Mouse (Mus musculus): ENCODE measurements around the gene Mcrip1. TPM values are rescaled to one million over a fixed set of nuclear protein-coding genes. Genes with fewer than 3 reads are reported as not detected.

The Mcrip1 gene
- polyA plus RNA-seq, 1 experiment from 2014 or later: 232 TPM

GRCm38 (mm10) chr11:120509940-120510339 is 39.6 kb downstream of the Mcrip1 start:
- Histone ChIP-seq H3K27me3 (ENCODE audit: insufficient read depth, low read length) (no peaks in the 10 kb centered on the region), H3K4me3 (ENCODE audit: low read length) (no peak overlapping the region; the same call in 1 of the 2 replicates), H3K9me3 (ENCODE audit: low read length) (no peaks in the 10 kb centered on the region), H3K4me2 (replicated peaks; ENCODE audit: low read depth, low read length) (peak overlapping the region; percentile 51; the same call in 1 of the 2 replicates), H3K4me1 (ENCODE audit: insufficient read depth, low read length) (peaks cover 16% of the 10 kb centered on the region; the same call in 1 of the 2 replicates), H3K27ac (ENCODE audit: low read length) (no peak overlapping the region), H3K9ac (replicated peaks; ENCODE audit: low read length) (no peak overlapping the region), H3K36me3 (ENCODE audit: insufficient read depth, low read length) (no peaks in the 10 kb centered on the region)
- ATAC-seq (ENCODE audit: low FRiP score, low TSS enrichment): no peak
- 49% methylated on average over 4 of the region's 4 CpGs for WGBS

- Histone ChIP-seq H3K4me1 (ENCODE audit: insufficient read depth, low read length) (peaks cover 16% of the 10 kb centered on the region; the same call in 1 of the 2 replicates), H3K36me3 (ENCODE audit: insufficient read depth, low read length) (no peaks in the 10 kb centered on the region), H3K27me3 (ENCODE audit: insufficient read depth, low read length) (no peaks in the 10 kb centered on the region), H3K4me2 (replicated peaks; ENCODE audit: low read depth, low read length) (no peak overlapping the region), H3K9ac (replicated peaks; ENCODE audit: low read length) (no peak overlapping the region), H3K27ac (ENCODE audit: low read length) (no peak overlapping the region), H3K9me3 (ENCODE audit: low read length) (no peaks in the 10 kb centered on the region), H3K4me3 (ENCODE audit: low read length) (no peak overlapping the region)
- ATAC-seq (ENCODE audit: low FRiP score, low TSS enrichment): no peak
- 82% methylated on average over 9 of the region's 9 CpGs for WGBS
Measured at GRCm38 (mm10) chr11:120508290-120508870, 41.1 kb downstream of the Mcrip1 start.

- no peak for ATAC-seq (ENCODE audit: low FRiP score, low TSS enrichment)
- 67% methylated on average over 13 of the region's 13 CpGs for WGBS
- Histone ChIP-seq H3K27me3 (ENCODE audit: insufficient read depth, low read length) (no peaks in the 10 kb centered on the region), H3K27ac (ENCODE audit: low read length) (peak overlapping the region; percentile 5; the same call in 1 of the 2 replicates), H3K4me3 (ENCODE audit: low read length) (no peak overlapping the region), H3K9me3 (ENCODE audit: low read length) (no peaks in the 10 kb centered on the region), H3K36me3 (ENCODE audit: insufficient read depth, low read length) (no peaks in the 10 kb centered on the region), H3K4me2 (replicated peaks; ENCODE audit: low read depth, low read length) (no peak overlapping the region), H3K9ac (replicated peaks; ENCODE audit: low read length) (no peak overlapping the region), H3K4me1 (ENCODE audit: insufficient read depth, low read length) (peaks cover 10% of the 10 kb centered on the region; the same call in 1 of the 2 replicates)
Measured at GRCm38 (mm10) chr11:120507611-120508289, 41.8 kb downstream of the Mcrip1 start.

- no peak overlapping the region for H3K9ac ChIP-seq (replicated peaks; ENCODE audit: low read length)
- H3K4me2 ChIP-seq (replicated peaks; ENCODE audit: low read depth, low read length): no peak overlapping the region
- peak; percentile 74 for ATAC-seq (ENCODE audit: low FRiP score, low TSS enrichment)
- H3K27me3 ChIP-seq (ENCODE audit: insufficient read depth, low read length): no peaks in the 10 kb centered on the region
- no peaks in the 10 kb centered on the region for H3K36me3 ChIP-seq (ENCODE audit: insufficient read depth, low read length)
- H3K27ac ChIP-seq (ENCODE audit: low read length): no peak overlapping the region
- WGBS: 60% methylated on average over 4 of the region's 4 CpGs
- no peak overlapping the region for H3K4me3 ChIP-seq (ENCODE audit: low read length)
- H3K4me1 ChIP-seq (ENCODE audit: insufficient read depth, low read length): peaks cover 8% of the 10 kb centered on the region; the same call in 1 of the 2 replicates
- H3K9me3 ChIP-seq (ENCODE audit: low read length): no peaks in the 10 kb centered on the region
Measured at GRCm38 (mm10) chr11:120506899-120507298, 42.6 kb downstream of the Mcrip1 start.

DNA sequence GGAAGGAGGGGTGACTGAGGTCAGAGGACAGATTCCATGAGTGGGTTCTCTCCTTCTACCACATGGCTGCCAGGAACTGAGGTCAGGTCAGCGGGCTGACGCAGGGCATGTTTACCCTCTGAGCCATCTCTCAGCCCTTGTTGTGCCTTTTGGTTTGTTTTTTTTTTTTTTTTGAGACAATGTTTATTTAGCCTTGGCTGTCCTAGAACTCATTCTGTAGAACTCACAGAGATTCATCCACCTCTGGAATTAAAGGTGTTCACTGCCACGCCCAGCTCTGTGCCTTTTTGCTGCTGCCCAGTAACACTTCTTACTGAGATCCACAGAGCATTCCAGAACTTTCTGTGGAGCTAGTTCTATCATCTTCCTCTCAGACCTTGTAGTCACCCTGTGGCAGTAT is 43.9 kb downstream of the Mcrip1 start:
- Histone ChIP-seq H3K27ac (ENCODE audit: low read length) (no peak overlapping the region), H3K36me3 (ENCODE audit: insufficient read depth, low read length) (no peaks in the 10 kb centered on the region), H3K4me1 (ENCODE audit: insufficient read depth, low read length) (peaks cover 6% of the 10 kb centered on the region; the same call in 1 of the 2 replicates), H3K27me3 (ENCODE audit: insufficient read depth, low read length) (no peaks in the 10 kb centered on the region), H3K9ac (replicated peaks; ENCODE audit: low read length) (no peak overlapping the region), H3K4me2 (replicated peaks; ENCODE audit: low read depth, low read length) (no peak overlapping the region), H3K9me3 (ENCODE audit: low read length) (no peaks in the 10 kb centered on the region), H3K4me3 (ENCODE audit: low read length) (no peak overlapping the region)
- 83% methylated on average over 3 of the region's 3 CpGs for WGBS
- no peak for ATAC-seq (ENCODE audit: low FRiP score, low TSS enrichment)

DNA sequence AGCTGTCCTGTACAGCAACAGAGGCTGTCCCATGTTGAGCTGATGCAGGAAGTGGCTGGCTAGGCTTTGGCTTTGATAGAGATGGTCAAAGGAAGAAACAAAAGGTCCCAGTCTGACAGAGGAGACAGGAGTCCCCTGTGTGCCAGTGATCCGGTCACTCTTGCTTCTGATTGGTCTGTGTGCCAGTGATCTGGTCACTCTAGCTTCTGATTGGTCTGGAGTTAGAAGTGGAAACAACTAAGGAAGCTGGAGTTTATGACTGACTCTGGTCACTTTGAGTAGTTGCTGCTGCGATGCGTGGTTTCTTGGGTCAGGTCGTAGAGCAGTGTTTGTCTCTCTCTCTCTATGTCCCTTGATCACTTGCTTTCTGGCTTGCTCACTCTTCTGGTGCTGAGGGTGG is 47.8 kb downstream of the Mcrip1 start:
- WGBS: 79% methylated on average over 4 of the region's 4 CpGs
- Histone ChIP-seq H3K27ac (ENCODE audit: low read length) (no peak overlapping the region), H3K9ac (replicated peaks; ENCODE audit: low read length) (no peak overlapping the region), H3K4me3 (ENCODE audit: low read length) (no peak overlapping the region), H3K36me3 (ENCODE audit: insufficient read depth, low read length) (peaks cover 17% of the 10 kb centered on the region), H3K27me3 (ENCODE audit: insufficient read depth, low read length) (no peaks in the 10 kb centered on the region), H3K9me3 (ENCODE audit: low read length) (no peaks in the 10 kb centered on the region), H3K4me1 (ENCODE audit: insufficient read depth, low read length) (peaks cover 5% of the 10 kb centered on the region; the same call in 1 of the 2 replicates), H3K4me2 (replicated peaks; ENCODE audit: low read depth, low read length) (no peak overlapping the region)
- no peak for ATAC-seq (ENCODE audit: low FRiP score, low TSS enrichment)

- no peak overlapping the region for H3K9ac ChIP-seq (replicated peaks; ENCODE audit: low read length)
- ATAC-seq (ENCODE audit: low FRiP score, low TSS enrichment): no peak
- H3K36me3 ChIP-seq (ENCODE audit: insufficient read depth, low read length): peaks cover 23% of the 10 kb centered on the region
- H3K4me3 ChIP-seq (ENCODE audit: low read length): no peak overlapping the region
- no peak overlapping the region for H3K4me2 ChIP-seq (replicated peaks; ENCODE audit: low read depth, low read length)
- peaks cover 5% of the 10 kb centered on the region; the same call in 1 of the 2 replicates for H3K4me1 ChIP-seq (ENCODE audit: insufficient read depth, low read length)
- no peaks in the 10 kb centered on the region for H3K27me3 ChIP-seq (ENCODE audit: insufficient read depth, low read length)
- H3K27ac ChIP-seq (ENCODE audit: low read length): no peak overlapping the region; the same call in 1 of the 2 replicates
- no peaks in the 10 kb centered on the region for H3K9me3 ChIP-seq (ENCODE audit: low read length)
- 59% methylated on average over 6 of the region's 6 CpGs for WGBS
Measured at GRCm38 (mm10) chr11:120501018-120501417, 48.5 kb downstream of the Mcrip1 start.

GRCm38 (mm10) chr11:120500357-120500756 is 49.2 kb downstream of the Mcrip1 start:
- Histone ChIP-seq H3K27me3 (ENCODE audit: insufficient read depth, low read length) (no peaks in the 10 kb centered on the region), H3K4me2 (replicated peaks; ENCODE audit: low read depth, low read length) (no peak overlapping the region), H3K4me1 (ENCODE audit: insufficient read depth, low read length) (peaks cover 5% of the 10 kb centered on the region; the same call in 1 of the 2 replicates), H3K27ac (ENCODE audit: low read length) (peak overlapping the region; percentile 63; the same call in 1 of the 2 replicates), H3K4me3 (ENCODE audit: low read length) (no peak overlapping the region), H3K36me3 (ENCODE audit: insufficient read depth, low read length) (peaks cover 27% of the 10 kb centered on the region), H3K9me3 (ENCODE audit: low read length) (no peaks in the 10 kb centered on the region), H3K9ac (replicated peaks; ENCODE audit: low read length) (no peak overlapping the region)
- peak; percentile 88 for ATAC-seq (ENCODE audit: low FRiP score, low TSS enrichment)
- 34% methylated on average over 3 of the region's 3 CpGs for WGBS

GRCm38 (mm10) chr11:120499894-120500293 is 49.6 kb downstream of the Mcrip1 start:
- Histone ChIP-seq H3K4me2 (replicated peaks; ENCODE audit: low read depth, low read length) (no peak overlapping the region), H3K36me3 (ENCODE audit: insufficient read depth, low read length) (peaks cover 31% of the 10 kb centered on the region), H3K4me3 (ENCODE audit: low read length) (no peak overlapping the region), H3K27me3 (ENCODE audit: insufficient read depth, low read length) (no peaks in the 10 kb centered on the region), H3K4me1 (ENCODE audit: insufficient read depth, low read length) (peaks cover 5% of the 10 kb centered on the region; the same call in 1 of the 2 replicates), H3K27ac (ENCODE audit: low read length) (peak overlapping the region; percentile 63; the same call in 1 of the 2 replicates), H3K9me3 (ENCODE audit: low read length) (no peaks in the 10 kb centered on the region), H3K9ac (replicated peaks; ENCODE audit: low read length) (no peak overlapping the region)
- ATAC-seq (ENCODE audit: low FRiP score, low TSS enrichment): no peak
- WGBS: 79% methylated on average over 6 of the region's 6 CpGs

- Histone ChIP-seq H3K9ac (replicated peaks; ENCODE audit: low read length) (no peak overlapping the region), H3K27ac (ENCODE audit: low read length) (no peak overlapping the region), H3K36me3 (ENCODE audit: insufficient read depth, low read length) (peaks cover 38% of the 10 kb centered on the region), H3K9me3 (ENCODE audit: low read length) (no peaks in the 10 kb centered on the region), H3K4me2 (replicated peaks; ENCODE audit: low read depth, low read length) (no peak overlapping the region), H3K4me3 (ENCODE audit: low read length) (no peak overlapping the region), H3K4me1 (ENCODE audit: insufficient read depth, low read length) (peaks cover 5% of the 10 kb centered on the region), H3K27me3 (ENCODE audit: insufficient read depth, low read length) (no peaks in the 10 kb centered on the region)
- ATAC-seq (ENCODE audit: low FRiP score, low TSS enrichment): no peak
- 68% methylated on average over 5 of the region's 5 CpGs for WGBS
Measured at GRCm38 (mm10) chr11:120498891-120499290, 50.6 kb downstream of the Mcrip1 start.
